Mouse (Mus musculus) testis, postnatal 14 days (tissue): ENCODE results near the gene Pak2.
"Not testable (repeated sequence)": the region's sequence is repeated elsewhere in the genome, so short reads cannot be mapped to it uniquely, and the experiment has no call there.

ENCODE experiments used
- DNase-seq: peaks from one replicate; pipeline ENCODE4 v3.0.0; 2021; ENCODE audit warnings: low spot score

The Pak2 gene

DNA sequence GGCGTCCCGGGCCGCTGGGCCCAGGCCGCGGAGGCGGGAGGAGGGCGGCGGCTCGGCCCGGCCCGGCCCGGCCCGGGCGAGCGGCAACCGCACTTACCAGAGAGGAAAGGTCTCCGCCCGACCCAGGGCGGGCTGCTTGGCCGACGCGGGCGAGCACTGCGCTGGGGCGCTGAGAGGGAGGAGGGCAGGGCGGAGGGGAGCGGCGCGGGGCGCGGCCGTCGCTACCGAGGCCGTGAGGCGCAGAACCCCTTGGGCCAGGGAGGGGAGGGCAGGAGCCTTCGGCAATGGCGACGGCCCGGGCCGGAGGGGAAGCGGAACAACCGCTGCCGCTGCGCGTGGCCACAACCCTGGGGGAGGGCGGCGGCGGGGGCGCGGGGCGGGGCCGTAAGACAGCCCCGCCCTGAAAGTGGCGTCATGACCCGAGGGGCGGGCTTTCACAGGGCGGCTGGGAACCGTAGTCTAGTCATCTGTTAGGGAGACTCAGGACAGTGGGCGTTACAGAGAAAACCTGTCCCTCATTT is at the start of gene Pak2:
Gene Pak2 (minus strand): TSS at position 352 of the 521 bp plus-strand sequence.
- peak; percentile 89 for DNase-seq

DNA sequence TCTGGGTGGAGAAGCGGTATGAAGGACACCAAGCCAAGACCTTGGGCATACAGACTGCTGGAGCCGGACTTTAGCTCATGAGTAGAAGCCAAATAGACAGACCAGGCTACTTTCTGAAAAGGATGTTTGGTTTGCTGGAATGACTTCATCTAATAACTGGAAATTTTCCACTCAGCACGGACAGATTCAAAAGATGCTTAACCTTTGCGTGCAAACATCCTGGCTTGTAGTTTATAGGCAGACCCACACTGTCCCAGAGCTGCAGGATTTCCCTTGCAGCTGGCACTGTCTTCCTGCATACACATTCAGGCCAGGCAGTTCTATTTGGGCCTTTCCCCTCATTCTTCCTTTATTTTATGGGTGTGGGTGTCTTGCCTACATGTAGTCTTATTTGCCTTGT is 47.9 kb upstream of the Pak2 start:
- no peak for DNase-seq

DNA sequence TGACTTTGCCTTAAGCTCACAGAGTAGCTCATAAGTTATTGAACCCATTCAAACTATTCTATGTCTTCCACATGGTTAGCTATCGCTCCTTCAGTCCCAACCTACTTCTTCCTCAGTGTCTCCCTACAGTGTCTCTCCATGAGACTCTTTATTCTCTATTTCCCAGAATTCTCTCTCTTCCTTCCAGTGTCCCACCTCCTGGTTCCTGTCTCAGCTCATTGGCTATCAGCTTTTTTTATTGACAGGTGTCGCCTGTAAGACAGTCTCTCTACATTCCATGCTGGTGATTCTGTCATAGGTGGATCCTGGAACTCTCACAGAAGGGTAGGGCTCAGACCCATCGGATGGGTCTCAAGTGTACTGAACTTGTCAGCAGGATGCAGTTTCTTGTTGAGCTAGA is 46.2 kb upstream of the Pak2 start:
- no peak for DNase-seq

DNA sequence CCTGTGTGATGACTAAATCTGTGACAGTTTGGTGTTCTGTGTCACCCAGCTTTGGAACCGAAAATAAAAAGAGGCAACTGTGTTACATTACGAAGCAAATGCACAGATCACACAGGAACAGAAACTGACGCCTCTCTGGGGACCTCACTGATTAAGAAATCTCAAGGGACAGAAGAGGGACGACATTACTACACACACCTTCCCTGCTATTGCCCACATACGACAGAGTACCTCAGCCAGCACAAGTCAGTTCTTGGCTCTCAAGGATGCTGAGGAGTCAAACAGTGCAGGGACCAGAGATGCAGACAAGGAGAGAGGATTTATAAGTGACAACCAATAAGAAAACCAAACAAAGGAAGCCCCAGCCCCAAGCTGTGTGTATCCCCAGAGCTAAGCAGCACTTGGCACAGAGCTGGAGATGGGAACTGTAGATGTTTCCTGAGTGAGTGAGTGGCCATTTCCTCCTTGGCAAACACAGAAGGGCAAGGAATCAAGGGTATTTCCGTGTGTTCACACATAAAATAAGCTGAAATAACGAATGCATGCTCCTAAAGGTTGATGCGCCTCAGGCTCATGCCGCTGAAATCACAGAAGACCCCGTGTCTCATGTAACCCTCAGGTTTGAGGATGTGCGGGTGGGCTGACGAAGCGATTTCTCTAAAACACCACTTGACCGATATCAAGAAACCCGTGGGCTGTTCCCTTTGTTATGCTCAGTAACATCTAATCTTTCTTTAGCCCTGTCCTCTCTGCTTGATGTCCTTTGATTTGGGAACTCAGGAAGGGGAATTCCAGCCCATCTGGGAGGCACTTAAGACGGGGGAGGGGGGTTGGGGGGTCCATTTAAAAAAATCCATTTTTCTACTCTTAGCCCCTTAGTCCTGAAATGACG is 45.5 kb upstream of the Pak2 start:
- no peak for DNase-seq

DNA sequence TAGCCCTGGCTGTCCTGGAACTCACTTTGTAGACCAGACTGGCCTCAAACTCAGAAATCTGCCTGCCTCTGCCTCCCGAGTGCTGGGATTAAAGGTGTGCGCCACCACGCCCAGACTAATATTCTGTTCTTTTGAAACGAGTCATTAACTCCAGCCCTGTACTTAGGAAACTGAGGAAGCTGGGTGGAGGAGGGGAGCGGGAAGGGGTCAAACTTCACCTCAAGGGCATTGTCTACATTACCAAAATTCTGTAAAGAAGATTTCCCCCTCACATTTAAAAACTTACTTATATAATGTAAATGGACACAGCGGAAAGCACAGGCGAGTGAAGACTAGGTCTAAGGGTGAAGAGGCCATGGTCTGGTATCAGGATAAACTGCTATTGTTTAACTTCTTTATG is 44.9 kb upstream of the Pak2 start:
- DNase-seq, result no peak

DNA sequence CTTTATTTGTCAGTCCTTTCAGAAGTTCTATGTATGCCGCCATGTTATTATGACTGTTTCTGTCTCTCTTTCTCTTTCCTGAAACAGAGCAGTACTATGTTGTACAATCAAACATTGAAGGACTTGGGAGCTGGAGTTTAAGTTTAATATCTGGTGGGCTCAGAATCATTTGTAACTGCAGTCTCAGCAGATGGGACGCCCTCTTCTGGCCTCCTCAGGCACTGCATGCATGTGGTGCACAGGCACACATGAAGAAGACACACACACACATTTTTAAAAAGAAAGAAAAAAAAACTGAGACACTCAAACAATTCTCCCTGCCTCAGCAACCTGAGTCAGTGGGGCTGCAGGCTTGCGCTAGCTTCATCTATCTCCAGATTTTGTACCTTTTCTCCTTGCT is 41.3 kb upstream of the Pak2 start:
- DNase-seq, result no peak

DNA sequence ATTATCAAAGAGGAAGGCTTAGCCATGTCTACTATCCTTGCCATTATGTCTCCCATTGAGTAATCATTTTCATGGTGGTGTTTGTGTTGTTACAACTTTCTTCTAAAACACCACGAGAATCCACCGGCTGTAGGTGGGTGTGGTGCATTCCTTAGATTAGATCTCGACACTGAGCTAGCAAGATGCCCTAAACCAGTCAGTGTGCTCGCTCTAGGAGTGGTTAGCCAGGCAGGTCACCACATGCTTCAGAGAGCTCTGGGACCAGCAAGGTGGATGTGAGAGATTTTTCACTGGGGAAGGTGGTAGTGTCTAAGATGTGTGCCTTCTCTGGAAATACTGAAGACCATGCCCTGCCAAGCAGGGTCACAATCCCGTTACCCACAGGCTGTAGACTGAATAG is 37.0 kb upstream of the Pak2 start:
- no peak for DNase-seq

DNA sequence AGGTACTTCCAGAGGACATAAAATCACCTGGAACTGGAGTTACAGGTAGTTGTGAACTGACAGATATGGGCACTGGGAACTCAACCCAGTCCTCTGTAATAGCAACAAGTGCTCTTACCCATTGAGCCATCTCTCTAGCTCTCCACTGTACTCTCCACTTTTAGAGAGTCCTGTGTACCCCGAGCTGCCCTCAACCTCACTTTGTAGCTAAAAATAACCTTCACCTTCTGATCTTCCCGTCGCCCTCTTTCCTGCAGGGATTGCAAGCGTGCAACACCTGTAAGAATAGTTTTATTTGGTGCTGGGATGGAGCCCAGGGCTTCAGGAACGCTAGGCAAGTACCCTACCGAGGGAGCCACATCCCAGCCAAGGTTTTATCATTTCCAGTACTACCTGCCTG is 36.6 kb upstream of the Pak2 start:
- no peak for DNase-seq

DNA sequence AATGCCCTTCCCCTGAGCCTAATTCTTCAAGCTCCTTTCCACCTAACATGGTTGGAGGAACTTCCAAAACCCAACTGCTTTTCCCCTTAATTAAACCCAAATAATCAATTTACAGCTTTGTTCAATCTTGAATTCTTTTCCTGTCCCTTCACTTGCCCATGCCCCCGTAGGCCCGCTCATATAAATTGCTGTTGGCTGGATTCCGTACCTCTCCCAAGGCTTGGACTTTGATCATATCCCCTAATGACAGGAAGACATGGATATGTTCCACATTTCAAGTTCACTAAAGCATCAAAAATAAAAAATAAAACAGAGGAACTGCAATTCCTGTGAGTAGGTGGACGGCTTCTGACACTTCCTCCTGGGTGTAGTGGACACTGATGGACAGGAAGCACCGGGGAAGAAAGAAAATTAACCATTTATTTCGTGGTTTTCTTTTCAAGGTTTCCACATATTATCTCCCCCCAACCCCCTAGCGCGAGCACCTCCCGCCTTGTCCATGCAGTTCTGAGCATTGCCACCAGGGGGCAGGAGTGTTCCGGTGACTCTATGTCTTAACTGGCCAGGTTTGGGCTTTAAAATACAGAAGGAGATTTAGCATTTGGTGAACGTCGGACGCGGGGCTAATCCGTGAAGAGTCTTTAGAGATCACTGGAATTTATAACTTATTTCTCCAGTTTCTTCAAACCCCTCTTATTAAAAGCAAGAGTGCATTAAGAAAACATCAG is 36.0 kb upstream of the Pak2 start:
- DNase-seq, result peak; percentile 67

DNA sequence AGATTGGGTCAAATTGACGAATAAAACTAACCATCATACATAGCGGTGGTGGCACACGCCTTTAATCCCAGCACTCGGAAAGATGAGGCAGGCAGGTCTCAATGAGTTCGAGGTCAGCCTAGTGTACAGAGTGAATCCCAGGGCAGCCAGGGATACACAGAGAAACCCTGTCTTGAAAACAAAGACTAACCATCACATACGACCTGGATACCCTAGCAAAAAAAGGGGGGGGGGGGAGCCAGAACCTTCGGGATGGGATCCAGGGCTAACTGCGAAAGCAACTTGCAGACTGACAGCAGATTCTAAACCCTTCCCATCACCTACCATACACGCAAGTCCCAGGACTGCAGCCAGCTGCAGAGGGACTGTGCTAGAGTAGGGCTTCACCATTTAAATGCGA is 35.3 kb upstream of the Pak2 start:
- no peak for DNase-seq

DNA sequence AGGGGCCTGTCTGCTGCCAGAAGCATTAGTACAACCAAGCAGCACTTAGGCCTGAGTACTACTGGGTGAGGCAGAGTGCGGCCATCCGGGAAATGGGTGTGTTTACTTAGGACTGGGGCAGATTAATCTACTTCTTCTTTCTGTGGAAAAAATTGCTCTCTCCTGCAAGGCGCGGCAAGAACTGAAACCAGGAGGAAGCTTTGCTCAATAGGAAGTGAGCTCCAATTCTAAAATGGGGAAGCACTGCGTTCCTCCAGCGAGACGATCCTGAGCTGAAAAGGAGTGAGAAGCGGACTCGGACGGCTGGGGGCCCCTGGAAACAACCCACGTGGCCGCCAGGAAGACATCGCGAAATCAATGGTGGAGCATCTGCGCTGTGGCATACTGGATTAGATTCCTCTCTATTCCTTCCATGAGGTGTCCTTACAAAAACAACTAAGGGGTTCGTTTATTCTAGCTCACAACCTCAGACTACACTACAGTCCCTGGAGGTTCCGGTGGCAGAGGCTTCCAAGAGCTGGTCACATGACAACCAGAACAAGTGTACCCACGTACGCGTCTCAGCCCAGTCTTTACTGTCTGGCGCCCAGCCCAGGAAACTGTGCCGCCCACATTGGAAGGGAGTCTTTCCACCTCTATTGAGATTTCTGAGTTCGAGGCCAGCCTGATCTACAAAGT is 34.5 kb upstream of the Pak2 start:
- peak; percentile 42 for DNase-seq

DNA sequence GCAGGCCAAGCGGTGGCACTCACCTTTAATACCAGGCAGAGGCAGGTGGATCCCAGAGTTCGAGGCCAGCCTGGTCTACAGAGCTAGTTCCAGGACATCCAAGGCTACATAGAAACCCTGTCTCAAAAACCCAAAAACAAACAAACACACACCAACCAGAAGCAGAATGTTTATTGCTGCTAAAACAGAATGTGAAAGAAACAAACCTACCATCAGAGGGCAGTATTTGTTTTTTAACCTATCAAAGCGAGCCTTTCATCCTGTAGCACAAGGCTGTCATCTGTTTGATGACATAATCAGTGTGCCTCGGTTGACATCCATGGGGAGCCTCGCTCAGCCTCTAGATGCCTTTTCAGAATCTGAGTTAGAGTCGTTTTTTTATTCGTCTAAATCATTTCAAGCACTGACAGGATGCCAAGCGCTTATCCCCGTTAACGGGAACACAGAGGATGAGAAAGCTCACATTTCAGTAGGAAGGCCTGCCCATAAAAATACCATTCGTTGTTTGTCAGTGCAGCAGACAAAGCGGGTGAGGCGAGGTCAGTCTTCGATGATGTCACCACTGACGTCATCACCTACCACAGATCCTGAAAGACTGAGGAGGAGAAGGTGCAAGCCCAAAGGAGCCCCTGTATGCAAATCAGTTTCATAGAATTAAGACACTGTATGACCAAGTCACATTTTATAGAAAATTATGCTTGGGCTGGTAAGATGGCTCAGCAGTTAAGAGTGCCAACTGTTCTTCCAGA is 32.0 kb upstream of the Pak2 start:
- DNase-seq, result no peak

DNA sequence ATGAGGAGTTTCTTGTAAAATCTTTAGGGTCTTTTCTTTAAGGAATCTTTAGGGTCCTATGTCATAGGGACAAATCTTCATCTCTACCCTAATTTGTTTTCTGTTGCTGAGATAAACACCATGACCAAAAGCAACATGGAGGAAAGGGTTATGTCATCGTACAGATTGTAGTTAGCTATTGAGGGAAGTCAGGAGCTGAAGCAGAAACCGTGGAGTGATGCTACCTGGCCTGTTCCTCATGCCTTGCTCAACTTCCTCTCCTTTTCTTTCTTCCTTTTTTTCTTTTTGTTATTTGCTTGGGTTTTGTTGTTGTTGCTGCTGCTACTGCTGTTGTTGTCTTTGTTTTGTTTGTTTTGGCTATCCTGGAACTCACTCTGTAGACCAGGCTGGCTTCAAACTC is 29.4 kb upstream of the Pak2 start:
- no peak for DNase-seq

DNA sequence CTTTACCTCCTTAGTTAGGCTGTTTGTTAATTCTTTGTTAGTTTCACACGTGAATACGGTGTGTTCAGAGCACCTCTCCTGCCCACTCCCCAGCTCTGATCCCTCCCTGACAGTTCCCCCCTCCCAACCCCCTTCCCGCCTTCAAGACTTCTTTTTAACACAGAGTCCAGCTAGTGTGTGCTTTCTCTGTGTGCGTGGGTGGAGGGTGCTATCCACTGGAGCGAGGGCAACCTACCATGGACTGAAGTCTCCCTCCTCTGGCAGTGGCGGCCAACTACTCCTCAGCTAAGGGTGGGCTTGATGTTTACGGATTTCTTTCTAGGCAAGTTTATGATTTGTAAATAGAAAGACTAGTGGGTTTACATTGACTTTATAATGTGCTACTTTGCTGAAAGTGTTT is 29.0 kb upstream of the Pak2 start:
- DNase-seq, result no peak

DNA sequence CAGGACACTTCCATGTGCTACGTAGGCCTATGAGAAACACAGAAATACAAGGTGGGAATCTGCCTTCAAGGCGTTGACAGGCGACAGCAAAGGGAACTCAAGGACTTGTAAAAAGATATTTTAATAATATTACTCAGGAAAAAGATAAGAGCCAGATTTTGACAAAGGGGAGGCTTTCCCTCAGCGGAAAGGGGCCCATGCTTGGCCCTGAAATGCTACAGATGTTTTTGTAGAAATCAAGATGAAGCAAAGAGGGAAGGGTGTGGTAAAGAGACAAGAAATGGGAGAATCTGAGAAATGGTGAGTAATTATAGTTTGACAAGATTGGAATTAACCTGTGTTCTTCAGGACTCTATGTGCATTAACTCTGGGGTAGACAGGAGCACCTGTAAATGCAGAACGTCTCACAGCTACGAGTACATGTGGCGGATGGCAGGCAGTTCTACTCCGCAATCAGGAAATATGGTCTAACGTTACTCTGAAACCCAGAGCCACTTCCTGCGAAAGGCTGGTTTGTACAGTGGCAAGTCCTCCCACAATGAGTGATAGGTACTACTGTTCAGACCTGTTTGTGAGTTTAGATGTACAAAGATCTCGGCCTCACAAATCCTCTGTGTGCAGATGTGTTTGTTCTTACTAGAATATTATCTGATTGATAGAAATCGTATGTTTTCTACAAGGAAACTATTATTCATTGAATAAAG is 28.4 kb upstream of the Pak2 start:
- no peak for DNase-seq

DNA sequence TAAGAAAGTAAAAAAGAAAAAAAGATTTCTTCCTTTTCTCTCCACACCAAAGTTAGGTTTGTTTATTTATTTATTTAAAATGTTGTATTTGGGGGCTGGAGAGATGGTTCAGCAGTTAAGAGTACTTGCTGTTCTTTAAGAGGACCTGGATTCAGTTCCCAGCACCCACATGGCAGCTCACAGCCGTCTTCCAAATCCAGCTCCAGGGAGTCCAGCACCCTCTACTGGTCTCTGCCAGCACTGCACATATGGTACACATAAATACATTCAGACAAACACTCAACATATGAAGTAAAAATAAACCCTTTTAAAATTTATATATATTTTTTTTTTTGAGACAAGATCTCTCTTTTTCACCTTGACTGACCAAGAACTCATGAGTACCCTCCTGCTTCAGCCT is 26.6 kb upstream of the Pak2 start:
- no peak for DNase-seq

DNA sequence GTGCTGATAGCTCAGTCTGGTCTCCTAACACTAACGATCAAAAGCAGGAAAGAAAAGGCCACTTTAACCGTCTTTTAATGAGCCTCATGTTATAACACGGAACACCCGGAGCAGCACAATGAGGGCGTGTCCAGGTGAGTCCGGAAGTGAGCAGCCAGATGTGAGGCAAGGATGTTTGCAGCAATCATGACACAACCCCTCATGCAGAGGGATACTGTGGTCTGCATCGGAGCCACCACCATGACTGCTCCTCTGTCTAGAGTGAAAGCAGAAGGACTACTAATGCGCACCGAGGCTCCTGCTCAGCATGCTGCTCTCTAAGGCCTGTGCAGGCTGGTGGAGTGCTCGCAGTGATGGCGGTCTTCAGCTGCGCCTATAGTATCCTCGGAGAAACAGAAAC is 23.2 kb upstream of the Pak2 start:
- no peak for DNase-seq

DNA sequence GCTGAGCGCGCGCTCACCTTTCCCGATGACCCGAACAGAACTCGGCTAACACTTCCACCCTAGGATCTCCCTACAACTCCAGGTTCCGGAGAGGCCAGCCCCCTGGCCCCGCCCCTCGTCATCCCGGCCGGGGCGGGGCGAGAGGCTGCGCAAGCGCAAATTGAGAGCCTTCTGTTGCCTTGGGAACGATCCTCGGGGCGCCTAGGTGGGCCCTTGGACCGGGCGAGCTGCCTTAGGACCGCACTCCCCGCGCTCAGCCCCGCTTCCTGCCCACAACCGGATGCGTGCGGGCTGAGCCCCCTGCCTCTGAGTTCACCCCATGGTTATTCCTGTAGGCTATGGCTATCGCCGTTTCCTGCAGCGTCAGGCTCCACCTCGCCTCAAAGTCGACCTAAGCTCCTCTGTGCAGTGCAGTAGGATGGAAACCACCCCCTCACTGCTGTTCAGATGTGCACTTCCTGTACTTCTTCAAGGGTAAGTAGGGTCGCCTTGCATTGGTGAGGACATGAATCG is 20.6 kb upstream of the Pak2 start, which contains the start of the genes Pigx and Cep19:
Gene Pigx (minus strand): TSS at position 103 of the 513 bp plus-strand sequence.
Gene Cep19 (plus strand): TSS at position 163 of the 513 bp plus-strand sequence.
- peak; percentile 89 for DNase-seq

DNA sequence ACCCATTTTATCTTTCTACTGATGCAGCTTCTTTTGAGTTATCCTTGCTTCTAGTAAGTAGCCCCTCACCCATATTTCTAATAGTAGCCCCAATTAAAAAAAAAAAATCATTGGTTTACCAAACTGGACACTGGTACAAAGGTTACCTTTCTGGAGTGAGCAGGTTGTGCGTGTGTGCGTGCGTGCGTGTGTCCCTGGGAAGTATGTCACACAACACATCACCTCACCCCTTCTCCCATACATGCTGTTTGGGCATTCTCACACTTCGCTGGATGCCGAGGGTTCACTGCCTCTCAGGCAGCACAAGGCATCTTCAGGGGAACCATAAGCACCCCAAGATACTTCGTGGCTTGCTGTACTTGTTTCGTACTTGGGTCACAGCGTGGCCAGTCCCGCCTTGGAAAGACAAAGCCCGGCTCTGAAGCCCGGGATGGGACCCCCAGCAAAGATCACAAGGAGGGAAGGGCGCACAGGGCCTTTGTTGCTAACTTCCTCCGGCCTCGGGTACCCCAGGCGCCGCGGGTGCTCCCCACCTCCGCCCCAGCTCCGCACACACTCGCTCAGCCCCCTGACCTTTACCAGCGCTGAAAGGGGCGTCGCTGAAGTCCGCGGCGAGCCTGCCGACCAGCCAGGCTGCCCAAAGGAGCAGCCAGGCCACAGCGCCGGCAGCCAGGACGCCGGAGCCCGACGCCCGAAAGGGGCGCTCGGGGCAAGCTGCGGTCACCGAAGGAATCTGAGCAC is 19.9 kb upstream of the Pak2 start:
- DNase-seq, result no peak

DNA sequence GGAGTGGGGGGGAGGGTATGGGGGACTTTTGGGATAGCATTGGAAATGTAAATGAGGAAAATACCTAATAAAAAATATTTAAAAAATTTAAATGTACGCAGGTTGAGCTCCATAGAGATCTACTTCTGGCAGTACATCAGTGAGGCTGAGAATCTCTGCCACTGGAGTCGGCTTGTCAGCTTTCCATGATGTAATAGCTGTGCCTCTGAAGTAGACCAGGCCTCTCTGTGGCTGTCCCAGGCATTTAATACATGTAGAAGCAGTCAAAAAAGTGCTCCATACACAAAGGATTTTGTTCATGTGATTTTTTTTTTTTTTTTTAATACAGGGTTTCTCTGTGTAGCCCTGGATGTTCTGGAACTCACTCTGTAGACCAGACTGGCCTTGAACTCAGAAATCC is 18.6 kb upstream of the Pak2 start:
- DNase-seq, result not testable (repeated sequence)
